Mouse (Mus musculus) natural killer cell, adult 2 months (primary cell): ENCODE data around the gene Dcbld2.
A peak's percentile ranks its signal among the peaks of the same experiment; 100 is the strongest.

ENCODE experiments used
- DNase-seq, 2 experiments: peaks; one replicate each; pipeline ENCODE4 v3.0.0; 2022; ENCODE audit warnings: low spot score in 2 of 2

Gene Dcbld2

DNA sequence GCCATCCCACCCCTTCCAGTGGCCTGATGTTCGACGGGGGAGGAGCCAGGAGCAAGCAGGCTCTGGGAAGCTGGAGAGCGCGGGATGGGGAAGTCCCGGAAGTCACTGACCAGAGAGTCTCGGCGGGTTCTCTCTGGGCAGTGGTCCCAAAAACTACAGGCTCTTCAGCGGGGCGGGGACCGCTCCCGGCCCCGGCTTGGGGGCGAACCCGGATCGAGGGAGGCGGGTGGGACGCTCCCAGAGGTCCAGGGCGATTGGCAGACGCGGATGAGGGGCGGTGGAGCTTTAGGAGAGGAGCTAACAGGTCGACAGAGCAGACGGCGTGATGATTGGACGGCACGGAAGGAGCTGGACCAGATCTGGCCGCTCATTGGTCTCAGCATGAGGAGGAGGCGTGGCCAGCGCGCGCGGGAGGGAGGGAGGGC lies at the start of gene Dcbld2:
Gene Dcbld2, plus strand, starts transcription at position 382 of the 425 bp plus-strand sequence.
- DNase-seq, result peak; percentile 86 to 89

DNA sequence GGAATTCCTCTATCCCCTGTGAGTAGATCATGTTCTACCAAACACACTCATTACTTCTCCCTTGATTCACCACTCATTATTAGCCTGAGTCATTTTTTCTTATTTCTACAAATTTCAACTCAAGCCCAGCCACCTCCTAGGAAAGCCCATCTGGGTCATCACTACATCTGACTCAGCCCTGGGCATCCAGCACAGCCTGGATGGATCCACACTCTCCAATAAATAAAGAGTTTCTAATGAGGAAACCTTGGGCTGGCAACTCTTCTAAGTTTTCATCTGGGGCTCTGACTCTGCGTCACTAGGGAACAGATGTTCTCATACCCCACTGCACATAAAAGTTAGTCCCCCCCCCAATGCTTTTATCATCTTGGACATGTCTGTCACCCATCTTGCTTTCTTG lies 31.1 kb upstream of the Dcbld2 start:
- no peak for DNase-seq

DNA sequence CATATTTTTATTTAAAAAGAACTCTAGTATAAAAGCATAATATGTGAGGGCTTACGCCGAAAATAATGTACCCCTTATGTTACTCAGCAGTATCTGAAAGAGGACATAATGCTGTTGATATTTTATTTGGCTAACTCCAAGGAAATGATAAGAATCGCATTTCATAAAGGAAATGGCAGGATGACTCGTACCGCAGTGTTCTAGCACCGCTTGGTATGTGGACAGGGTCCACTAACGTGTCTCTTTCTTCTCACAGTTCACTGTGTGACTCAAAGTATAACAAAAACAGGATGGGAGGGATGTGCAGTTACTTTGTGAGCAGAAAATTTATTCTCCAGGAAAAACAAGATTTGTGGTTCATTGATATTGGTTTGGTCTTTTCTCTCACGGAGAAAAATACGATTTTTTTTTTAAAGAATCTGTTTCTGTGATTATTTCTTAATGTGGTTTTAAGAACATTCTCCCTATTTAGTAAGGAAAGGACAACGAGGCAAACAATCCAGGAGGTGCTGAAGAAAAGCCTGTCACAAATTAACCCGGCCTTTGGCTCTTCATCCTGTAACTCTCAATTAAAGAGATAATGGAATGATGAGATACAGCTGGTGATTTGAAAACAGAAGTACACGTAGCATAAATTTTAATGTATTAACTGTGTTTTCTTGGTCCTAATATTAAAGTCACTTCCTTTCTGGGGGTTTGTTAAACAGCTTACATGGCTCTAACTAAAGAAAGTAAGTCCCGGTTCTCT lies 30.3 kb upstream of the Dcbld2 start:
- no peak for DNase-seq

DNA sequence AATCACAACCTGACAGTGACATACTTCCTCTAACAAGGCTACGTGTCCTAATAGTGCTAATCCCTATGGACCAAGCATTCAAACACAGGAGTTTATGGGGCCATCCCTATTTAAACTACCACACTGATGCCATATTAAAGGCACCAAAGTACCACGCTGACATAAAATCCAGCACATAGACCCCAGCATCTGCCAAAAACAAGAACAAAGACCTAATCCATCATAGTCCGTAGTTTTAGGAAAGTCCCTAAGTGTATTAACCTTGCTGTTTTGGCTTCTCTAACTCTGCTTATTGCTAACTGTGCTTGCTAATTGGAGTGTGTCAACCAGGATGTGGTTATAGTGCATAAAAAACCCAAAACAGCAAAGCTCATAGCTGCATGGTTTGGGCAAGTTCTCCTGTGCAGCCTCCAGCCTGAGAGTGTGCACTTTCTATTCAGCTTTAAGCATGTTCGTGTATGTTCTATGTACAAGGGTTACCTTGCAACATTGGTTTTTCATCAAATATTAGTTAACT lies 21.9 kb upstream of the Dcbld2 start:
- no peak for DNase-seq

DNA sequence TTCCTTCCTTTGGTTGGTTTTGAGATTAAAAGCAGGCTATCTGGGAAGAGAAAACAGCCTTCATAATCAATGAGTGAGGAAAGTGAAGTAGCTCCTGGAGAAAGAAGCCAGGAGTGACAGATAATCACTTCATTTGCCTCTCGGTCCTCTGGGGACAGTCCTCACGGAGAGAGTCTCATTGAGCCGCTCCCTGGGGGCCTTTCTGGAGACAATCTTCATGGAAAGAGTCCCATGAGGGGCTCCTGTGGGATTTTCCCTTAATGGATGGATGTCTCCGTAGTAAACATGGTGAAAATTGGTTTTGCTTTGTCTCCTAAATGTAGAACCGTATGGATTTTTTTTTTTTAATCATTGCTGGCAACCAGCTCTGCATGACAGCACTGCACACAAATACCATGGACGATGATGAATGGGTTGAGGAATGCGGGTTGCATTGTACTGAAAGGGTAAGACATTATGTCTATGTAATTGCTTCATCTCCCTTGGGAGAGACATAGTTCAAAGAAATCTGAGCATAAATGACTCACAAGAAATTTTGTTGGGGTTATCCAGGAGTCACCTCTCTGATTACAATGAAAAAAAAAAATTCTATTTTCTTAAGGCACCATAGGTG lies 19.0 kb upstream of the Dcbld2 start:
- no peak for DNase-seq

DNA sequence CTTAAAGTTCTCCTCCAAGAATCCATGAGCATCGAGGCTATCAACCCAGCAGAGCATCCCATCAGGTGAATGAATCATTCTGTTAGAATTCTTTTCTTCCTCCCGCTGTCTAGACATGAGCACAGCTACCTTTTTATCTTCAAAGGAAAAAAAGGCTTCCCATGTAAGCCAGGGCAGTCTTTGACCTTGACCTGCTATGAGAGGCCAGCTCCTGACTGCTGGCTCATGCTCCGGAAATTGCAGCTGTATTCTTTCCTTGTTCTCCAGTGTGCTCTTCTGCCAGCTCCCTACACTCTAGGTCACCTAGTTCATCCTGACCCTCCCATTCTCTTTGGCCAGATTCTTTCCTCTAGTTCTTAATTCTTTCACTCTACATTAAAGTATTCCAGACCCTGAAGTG lies 15.2 kb upstream of the Dcbld2 start:
- DNase-seq, result no peak

DNA sequence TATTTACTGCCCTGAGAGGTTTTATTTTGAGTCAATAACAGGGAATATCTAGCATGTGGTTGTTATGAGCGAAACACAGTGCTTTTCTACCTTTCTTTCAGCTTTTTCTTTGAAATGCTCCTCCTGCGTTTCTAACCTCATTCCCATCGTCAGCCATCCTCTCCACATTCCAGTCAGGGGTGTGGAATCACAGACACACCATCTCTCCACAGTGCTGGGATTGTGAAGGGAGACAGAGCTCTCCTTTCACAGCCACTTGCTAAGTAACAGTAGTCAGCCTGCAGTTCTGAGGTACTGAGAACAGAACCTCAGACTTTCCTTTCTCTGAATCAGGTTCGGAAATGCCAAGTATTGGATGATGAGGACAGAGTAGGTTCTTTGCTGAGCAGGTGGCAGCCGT lies 14.1 kb upstream of the Dcbld2 start:
- DNase-seq, result no peak

DNA sequence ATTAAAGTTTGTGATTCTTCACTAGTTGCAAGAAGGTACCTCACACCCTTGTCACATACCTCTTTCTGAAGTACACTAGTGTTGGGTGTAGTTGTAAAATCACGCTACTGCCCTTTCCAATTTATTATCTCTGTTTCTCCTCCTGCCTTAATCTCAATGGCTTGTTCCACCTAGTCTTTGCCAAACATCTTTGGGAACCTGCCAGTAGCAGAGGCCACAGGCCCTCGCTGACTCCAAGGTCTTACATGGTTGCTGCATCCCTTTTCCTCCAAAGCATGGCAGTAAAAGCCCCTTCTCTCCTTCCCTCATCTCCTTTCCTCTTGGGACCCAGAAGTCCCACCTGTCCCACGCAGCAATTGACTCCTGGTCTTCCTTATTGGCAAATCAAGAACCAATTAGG lies 9.6 kb upstream of the Dcbld2 start:
- DNase-seq, result no peak

DNA sequence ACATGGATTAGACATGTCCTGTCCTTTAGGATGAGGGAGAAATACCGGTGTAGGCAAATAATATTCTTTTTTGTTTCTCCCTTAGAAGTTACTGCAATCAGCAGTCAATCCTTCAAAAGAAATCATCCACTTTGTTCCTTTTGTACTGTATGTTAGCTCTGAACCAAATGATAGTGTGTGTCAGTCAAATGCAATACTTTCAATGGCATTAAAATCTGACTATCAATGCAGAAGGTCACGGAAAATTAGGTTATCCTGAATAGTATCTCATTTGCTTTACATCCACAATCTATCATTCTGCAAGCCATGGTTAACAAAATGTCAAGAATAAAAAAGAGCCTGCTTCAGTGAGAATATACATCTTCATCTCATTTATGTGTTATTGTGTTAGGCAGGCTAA lies 7.2 kb upstream of the Dcbld2 start:
- no peak for DNase-seq

DNA sequence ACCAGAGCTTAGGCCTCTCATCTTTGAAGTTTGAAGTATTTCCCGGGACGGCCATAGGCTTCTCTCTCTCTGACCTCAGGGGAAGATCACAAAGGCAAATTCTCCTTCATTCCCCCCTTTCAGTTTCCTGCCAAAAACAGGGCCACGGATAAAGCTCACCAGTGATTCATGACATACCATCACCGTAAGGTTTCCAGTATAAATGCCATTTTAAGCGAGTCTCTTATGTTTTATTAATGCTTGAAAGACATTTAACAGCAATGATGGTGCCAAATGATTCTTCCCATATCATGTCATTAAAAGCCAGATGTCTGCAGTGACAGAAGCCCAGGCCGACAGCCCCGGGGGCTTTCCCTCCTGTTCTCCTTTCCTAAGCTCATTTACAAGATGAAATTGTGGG lies 3.6 kb upstream of the Dcbld2 start:
- DNase-seq, result no peak

DNA sequence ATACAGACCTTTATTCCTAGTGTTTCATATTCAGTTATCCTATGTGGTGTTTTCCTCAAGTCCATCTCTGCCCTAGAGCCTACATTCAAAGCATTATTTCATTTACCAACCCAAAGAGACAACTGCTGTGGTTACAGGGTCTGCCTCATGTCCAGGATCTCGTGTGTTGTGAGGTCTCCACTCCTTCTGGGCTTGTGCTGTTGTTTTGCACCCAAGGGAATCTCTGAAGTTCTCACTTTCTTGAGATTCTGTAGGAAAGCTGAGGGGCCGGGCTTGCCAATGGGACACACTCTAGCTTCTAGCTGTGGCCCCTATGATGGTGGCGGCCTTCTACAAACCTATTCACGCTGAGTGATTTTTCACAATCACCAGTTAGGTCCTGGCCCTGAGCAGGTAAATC lies 3.0 kb upstream of the Dcbld2 start:
- no peak for DNase-seq

DNA sequence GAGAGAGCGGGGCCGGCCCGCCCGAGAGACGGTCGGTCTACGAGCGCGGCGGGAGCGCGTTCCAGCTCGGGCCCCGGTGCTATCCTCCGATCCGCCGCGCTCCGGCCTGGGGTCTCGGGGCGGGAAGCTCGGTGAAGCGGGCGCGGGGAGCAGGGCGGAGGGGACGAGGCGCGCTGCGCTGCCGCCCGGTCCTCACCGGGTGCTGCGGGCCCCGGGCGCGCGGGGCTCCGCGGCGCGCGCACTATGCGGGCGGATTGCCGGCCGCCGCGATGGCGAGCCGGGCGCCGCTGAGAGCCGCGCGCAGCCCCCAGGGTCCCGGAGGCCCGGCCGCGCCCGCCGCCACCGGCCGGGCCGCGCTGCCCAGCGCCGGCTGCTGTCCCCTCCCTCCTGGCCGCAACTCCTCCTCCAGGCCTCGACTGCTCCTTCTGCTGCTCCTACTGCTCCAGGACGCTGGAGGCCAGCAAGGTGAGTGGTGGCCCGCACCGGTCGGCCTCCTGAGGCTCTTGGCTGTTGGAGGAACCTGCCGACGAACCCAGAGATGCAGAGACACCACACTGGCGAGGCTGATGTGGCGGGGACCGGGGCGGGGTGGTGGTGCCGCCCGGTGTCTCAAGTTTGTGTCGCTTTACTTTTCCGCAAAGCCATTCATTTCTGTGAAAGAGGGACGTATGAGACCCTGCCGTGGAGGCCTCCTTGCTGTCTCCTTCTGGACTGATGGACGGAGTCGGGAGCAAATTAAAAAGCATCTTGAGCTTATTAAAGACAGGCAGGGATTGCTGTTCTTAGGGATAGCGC lies 441 bp downstream of the Dcbld2 start:
- peak; percentile 4 to 9 for DNase-seq

DNA sequence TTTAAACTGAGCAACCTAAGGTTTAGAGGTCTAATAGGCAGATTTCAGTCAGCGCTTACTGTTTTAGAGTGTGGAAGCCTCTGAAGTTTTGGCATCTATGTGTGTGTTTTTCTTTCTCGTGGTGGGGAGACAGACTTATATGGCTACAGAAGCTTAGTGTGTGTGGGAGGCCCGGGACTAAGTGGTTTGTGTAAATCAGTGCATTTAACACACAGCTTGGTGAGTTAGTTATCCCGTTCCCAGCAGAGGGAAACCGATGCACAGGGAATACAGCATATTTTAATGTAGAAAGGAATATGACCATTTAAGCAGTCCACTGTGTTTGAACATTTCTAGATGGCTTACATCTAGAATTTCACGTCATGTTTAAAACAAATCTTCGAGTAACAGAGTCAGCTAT lies 1.6 kb downstream of the Dcbld2 start:
- no peak for DNase-seq

DNA sequence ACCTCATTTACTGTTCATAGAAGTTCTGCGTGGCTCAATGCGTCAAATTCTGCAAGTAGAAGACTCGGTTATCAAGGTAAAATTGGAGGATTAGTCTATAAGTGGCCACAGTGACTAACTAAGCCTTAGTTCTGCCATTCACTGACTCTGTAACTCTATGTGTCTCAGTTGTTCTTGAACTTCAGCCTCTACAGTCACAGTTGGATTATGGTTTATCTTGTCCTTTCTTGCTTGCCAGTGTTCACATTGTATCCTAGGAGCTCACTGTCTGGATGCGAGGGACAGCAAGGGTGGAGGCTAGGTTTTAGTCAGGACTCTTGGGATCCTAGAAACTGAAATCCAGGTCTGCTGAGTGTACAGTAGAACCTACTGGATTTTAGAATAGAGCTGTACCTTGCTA lies 6.6 kb downstream of the Dcbld2 start:
- no peak for DNase-seq

DNA sequence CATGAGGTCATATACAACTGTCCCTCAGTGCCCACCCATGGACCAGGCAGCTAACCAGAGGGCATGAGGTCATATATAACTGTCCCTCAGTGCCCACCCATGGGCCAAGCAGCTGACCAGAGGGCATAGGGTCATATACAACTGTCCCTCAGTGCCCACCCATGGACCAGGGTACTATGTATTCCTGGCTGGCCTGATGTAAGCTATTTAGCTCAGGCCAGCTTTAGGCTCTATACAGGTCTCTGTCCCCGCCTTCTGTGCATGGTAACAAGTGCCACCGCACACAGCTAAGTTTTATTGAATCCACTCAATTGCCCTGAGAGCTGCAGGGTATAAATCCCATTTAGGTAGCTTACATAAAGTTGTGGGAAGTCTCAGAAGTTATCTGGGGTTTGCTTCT lies 7.3 kb downstream of the Dcbld2 start:
- DNase-seq, result no peak

DNA sequence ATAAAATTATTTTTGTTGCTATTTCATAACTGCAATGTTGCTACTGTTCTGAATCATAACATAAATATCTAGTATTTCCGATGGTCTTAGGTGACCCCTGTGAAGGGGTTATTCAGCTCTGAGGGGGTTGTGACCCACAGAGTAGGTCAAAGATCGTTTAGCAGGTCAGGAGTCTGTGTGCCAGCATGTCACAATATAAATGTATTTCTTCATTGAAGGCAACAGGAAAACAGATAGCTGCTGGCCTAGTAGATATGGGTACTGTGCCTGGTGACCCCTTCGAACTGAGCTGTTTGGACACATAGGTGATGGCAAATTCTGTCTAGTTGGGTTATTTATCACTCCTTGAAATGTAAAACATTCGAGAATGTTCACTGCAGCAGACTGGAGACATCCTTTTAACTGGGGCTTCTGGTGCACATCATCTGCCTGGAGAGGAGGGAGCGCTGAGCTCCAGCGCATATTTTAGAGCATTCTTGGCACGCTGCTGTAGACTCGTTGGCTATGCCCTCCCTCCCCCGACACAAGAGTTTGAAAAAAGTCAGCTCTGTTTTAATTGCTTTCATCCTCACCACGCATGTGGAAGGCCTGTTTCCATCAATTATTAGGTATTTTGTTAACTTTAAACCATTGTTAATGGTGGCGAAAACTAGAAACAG lies 13.6 kb downstream of the Dcbld2 start:
- DNase-seq, result no peak

DNA sequence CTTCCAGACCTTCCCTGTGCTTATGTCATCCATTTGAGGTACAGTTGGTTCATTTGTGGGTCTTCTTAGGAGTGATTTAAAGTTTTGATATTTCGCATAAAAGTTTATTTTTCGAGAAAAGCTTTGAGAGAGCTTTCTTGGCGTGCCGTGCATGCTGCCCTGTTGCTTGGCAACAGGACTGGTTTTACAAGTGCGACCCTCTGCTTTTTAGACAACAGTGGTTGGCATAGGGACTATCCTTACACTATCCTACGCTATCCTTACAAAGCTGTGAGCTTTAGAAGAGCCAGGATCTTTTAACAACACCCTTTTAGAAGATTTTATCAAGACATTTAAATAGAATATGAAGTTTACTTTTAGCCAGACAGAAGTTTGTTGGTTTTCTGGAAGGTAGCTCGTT lies 22.0 kb downstream of the Dcbld2 start:
- no peak for DNase-seq

DNA sequence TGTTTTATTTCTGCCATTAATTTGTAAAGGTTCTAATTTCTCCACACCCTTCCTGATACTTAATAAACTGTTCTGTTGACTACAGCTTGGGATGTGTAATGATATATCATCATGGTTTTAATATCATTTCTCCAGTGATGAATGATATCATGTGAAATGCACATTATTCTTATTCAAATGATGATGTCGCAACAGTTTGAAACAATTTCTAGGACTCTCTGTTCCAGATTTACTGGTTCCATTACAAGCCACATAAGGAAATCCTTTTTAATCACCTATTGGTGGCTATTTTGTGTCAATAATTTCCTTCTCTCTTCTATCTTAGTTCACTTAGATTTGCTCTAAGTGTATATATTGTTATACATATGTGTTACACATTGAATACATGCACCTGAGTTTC lies 24.1 kb downstream of the Dcbld2 start:
- no peak for DNase-seq

DNA sequence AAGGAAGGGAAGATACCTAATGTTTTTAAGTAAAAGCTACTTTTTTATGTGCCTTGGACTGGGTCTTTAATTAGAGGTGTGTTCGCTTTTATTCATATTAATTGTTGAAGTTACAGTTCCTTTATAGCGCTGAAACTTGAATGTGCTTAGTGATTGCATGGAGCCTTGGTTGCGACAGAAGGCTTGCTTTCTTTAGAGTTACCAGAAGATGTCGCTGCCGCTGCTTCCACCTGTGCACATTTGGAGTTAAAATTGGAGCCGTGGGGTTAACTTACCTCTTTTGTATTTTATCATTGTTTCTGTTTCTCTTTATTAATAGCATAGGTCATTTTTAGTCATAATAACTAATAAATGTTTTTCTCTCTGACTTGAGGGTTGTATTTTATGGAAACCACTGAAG lies 36.5 kb downstream of the Dcbld2 start:
- DNase-seq, result no peak

DNA sequence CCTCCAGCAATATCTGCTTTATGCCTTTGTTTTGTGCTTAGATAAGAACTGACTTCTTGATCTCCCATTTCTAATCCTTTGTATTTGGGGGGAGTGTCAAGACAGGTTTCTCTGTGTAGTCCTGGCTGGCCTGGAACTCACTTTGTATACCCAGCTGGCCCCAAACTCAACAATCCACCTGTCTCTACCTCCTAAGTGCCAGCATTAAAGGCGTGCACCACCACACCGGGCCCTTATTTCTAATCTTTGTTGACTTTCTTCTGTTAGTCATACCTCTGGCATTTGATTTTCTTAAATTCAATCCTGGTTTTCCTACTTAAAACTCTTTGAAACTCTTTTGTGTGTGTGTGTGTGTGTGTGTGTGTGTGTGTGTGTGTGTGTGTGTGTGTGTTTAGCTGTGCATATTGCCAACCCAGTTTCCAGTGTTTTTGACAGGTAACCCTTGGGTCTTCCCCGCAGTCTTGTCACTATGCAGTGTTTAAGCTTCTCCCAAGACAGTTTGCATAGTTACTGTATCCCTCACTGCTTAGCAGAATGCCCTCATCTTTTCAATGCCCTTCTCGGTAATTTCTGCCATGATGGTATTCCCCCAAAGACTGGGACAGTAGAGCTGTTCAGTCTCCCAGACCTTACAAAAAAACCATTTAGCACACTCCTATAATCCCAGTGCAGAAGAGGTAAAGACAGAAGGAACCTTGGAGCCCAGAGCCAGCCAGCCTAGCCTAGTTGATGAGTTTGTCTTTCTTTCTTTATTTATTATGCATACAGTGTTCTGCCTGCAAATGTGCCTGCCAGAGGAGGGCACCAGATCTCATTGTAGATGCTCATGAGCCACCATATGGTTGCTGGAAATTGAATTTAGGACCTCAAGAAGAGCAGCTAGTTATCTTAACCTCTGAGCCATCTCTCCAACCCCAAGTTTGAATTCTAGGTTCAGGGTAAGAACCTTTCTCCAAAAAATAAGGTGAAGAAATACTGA lies 38.3 kb downstream of the Dcbld2 start:
- DNase-seq, result no peak

DNA sequence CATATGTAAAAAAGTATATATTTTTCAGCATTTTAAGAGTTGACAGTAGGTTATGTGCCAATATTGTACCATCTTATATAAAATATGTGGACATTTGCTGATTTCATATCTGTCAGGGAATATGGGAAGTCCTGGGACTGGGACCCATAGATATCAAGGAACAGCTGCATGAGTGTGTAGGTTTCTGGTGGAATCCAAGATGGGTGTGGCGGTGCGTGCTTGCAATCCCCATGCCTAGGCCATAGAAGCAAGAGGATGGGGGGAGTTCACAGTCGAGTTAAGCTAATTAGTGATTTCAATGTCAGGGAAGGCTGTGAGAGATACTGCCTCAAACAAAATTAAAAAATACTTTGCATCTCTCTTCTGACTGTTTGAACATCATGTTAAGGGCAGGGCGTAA lies 40.8 kb downstream of the Dcbld2 start:
- DNase-seq, result no peak
